Mouse (Mus musculus): Measurements from ENCODE around the gene Syn3.

DNA sequence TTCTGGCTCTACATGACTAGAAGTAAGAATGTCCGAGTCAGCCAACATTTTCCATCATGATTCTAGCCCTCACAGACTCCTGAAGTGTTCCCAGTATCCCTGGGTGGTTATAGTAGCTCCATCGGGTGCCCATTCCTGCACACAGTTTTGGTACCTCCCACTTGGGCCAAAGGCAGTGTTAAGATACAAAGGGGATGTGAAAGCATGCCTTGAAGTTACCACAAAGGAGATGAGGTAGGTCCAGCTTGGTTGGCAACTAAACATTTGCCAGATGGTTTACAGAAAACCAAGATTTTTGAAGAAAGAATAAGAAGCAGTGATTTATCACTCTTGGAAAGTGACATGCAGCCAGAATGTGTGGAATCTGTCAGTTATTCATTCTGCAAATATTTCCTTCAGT, 53.5 kb downstream of the Syn3 start:
- TF ChIP-seq POLR2A (IDR thresholded peaks at IDR 0.05; ENCODE audit: low read depth, low read length): no peak
- TF ChIP-seq CTCF (IDR thresholded peaks at IDR 0.05; ENCODE audit: extremely low read depth, insufficient read depth, insufficient read length, insufficient replicate concordance): no peak
